Mouse (Mus musculus) neutrophil, adult 5-6 weeks (primary cell): ENCODE data around the gene Ipo9. TPM values are rescaled to one million over a fixed set of nuclear protein-coding genes. Genes with fewer than 3 reads are reported as not detected.

ENCODE experiments used
- total RNA-seq: library from RNA; stranded (forward); fragments of 200-1000 nt; gene quantifications from 2 replicates; pipeline ENCODE4 v1.2.3, GENCODE M21; 2017

Ipo9 gene
- total RNA-seq, 1 experiment from 2014 or later = 42.1 TPM

Other genes with a start within 250 kb of the Ipo9 start
- 3.5 and 4.3 TPM in 2 replicates for gene Elf3, start 171.9 kb downstream of the Ipo9 start, total RNA-seq
- 70.6 and 71.6 TPM in 2 replicates for gene Rnpep, start 146.4 kb downstream of the Ipo9 start, total RNA-seq
- 4.0 and 5.9 TPM in 2 replicates for gene Timm17a, start 116.7 kb downstream of the Ipo9 start, total RNA-seq
- gene Lmod1, start 105.7 kb downstream of the Ipo9 start, total RNA-seq = not detected in 2 replicates
- not detected in 2 replicates for gene Shisa4, start 55.3 kb downstream of the Ipo9 start, total RNA-seq
- gene Nav1, start 176.8 kb upstream of the Ipo9 start, total RNA-seq = 1.0 and 1.1 TPM in 2 replicates